Mouse (Mus musculus): ENCODE results near the gene Gprin1. TPM values are rescaled to one million over a fixed set of nuclear protein-coding genes. Genes with fewer than 3 reads are reported as not detected.
"Not testable (repeated sequence)": the region's sequence is repeated elsewhere in the genome, so short reads cannot be mapped to it uniquely, and the experiment has no call there.

The Gprin1 gene
- total and polyA plus RNA-seq, 2 experiments, result not detected

DNA sequence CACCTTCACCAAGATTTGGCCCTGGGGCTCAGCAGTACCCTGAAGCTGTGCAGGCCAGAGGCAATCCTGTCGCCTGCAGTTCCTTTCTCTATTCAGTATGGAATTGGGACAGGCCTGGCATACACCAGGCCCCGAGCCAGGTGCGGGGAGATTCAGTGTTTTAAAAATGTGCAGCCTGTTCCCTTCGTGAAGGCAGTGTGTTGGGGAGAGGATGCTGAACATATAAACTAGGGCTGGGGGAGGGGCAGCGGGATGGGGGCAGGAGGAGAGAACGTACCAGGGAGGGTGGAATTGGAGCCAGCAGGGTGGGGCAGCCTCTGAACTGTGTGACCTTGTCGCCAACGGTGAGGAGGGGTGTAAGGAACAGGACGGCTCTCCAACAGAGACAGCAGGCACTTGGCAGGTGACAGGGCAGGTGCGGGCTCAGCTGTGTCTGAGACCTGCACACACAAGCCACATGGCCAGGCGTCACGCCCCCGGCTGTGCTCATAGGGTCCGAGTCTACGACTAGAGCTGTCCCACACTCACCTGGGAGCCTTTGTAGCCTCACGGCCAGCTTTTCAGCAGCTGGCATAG is 44.4 kb upstream of the Gprin1 start:
- Histone ChIP-seq H3K27ac (replicated peaks; ENCODE audit: insufficient read depth, low read depth, low read length) (no peak overlapping the region), H3K79me2 (ENCODE audit: control insufficient read depth, insufficient read depth, low read length) (no peaks in the 10 kb centered on the region), H3K4me3 (ENCODE audit: insufficient read depth, low read depth, low read length) (no peak overlapping the region), H3K27me3 (ENCODE audit: control insufficient read depth, insufficient read depth, low read length) (0 out of 2 replicates have a peak, but pooled peaks cover 3% of the 10 kb centered on the region), H3K4me1 (ENCODE audit: control insufficient read depth, insufficient read depth, low read length) (peaks cover 4% of the 10 kb centered on the region; the same call in 1 of the 2 replicates), H3K36me3 (ENCODE audit: control insufficient read depth, insufficient read depth, low read length) (no peaks in the 10 kb centered on the region), H3K9ac (ENCODE audit: low read depth, low read length) (no peak overlapping the region)
- DNase-seq (ENCODE audit: extremely low read depth, low read depth, low spot score), result no peak
- TF ChIP-seq POLR2A (IDR thresholded peaks at IDR 0.05; ENCODE audit: extremely low read depth, insufficient read depth, low read length) (no peak), CTCF (IDR thresholded peaks at IDR 0.05; ENCODE audit: low read depth, low read length) (no peak)
- 84% methylated on average over 16 of the region's 16 CpGs for WGBS

DNA sequence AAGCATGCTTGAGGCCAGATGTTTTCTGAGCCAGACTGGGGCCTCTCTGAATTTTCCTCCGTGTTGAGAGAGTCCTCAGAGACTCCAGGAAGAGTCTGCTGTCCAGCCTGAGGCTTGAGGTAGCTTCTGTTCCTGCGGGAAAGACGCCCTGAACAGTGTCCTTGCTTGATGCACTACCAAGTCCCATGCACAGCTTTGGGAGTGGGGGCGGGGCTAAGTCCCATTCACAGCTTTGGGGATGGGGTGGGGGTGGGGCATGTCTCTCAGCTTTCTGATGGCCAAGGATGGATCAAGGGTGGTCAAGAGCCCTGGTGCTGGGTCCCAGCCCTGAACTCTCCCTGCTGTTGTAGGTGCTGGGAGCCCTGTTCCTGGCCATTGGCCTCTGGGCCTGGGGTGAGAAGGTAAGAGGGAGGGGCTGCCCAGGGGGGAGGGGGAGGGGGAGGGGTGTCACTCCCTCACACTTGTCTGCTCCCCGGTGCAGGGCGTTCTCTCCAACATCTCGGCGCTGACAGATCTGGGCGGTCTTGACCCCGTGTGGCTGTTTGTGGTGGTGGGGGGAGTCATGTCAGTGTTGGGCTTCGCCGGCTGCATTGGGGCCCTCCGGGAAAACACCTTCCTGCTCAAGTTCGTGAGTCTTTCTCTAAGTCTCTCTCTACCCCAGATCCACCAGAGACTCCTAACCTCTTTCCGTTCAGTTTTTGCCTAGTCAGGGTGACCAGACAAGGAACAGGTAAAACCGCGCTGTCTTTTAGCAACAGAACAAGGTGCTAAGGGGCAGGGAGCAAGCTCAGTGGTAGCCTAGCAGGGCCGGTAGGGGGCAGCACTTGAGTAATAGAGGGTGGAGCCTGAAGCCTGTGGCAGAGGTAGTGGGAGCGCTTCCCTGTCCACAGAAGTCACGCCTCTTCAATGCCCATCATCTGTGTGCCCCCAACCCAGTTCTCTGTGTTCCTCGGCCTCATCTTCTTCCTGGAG is 42.9 kb upstream of the Gprin1 start:
- H3K79me2 ChIP-seq (ENCODE audit: control insufficient read depth, insufficient read depth, low read length), result no peaks in the 10 kb centered on the region
- no peaks in the 10 kb centered on the region for H3K36me3 ChIP-seq (ENCODE audit: control insufficient read depth, insufficient read depth, low read length)
- DNase-seq (ENCODE audit: extremely low read depth, low read depth, low spot score), result no peak
- H3K27me3 ChIP-seq (ENCODE audit: control insufficient read depth, insufficient read depth, low read length), result 0 out of 2 replicates have a peak, but pooled peaks cover 3% of the 10 kb centered on the region
- TF ChIP-seq CTCF (IDR thresholded peaks at IDR 0.05; ENCODE audit: low read depth, low read length), result peak; percentile 37; the same call in 1 of the 2 replicates
- no peak for TF ChIP-seq POLR2A (IDR thresholded peaks at IDR 0.05; ENCODE audit: extremely low read depth, insufficient read depth, low read length)
- 40% methylated on average over 21 of the region's 21 CpGs for WGBS
- no peak overlapping the region for H3K27ac ChIP-seq (replicated peaks; ENCODE audit: insufficient read depth, low read depth, low read length)
- no peak overlapping the region for H3K4me3 ChIP-seq (ENCODE audit: insufficient read depth, low read depth, low read length)
- peaks cover 4% of the 10 kb centered on the region; the same call in 1 of the 2 replicates for H3K4me1 ChIP-seq (ENCODE audit: control insufficient read depth, insufficient read depth, low read length)
- H3K9ac ChIP-seq (ENCODE audit: low read depth, low read length), result no peak overlapping the region

GRCm38 (mm10) chr13:54789561-54790397 is 40.1 kb upstream of the Gprin1 start:
- no peaks in the 10 kb centered on the region for H3K79me2 ChIP-seq (ENCODE audit: control insufficient read depth, insufficient read depth, low read length)
- WGBS, result 3% methylated on average over 37 of the region's 38 CpGs
- H3K4me3 ChIP-seq (ENCODE audit: insufficient read depth, low read depth, low read length), result peak overlapping the region; percentile 61
- no peak overlapping the region for H3K27ac ChIP-seq (replicated peaks; ENCODE audit: insufficient read depth, low read depth, low read length)
- peak; percentile 3 for DNase-seq (ENCODE audit: extremely low read depth, low read depth, low spot score)
- peak overlapping the region; percentile 49 for H3K9ac ChIP-seq (ENCODE audit: low read depth, low read length)
- TF ChIP-seq POLR2A (IDR thresholded peaks at IDR 0.05; ENCODE audit: extremely low read depth, insufficient read depth, low read length) (no peak), CTCF (IDR thresholded peaks at IDR 0.05; ENCODE audit: low read depth, low read length) (no peak)
- peaks cover 4% of the 10 kb centered on the region; the same call in 1 of the 2 replicates for H3K4me1 ChIP-seq (ENCODE audit: control insufficient read depth, insufficient read depth, low read length)
- H3K27me3 ChIP-seq (ENCODE audit: control insufficient read depth, insufficient read depth, low read length), result 0 out of 2 replicates have a peak, but pooled peaks cover 3% of the 10 kb centered on the region
- no peaks in the 10 kb centered on the region for H3K36me3 ChIP-seq (ENCODE audit: control insufficient read depth, insufficient read depth, low read length)

DNA sequence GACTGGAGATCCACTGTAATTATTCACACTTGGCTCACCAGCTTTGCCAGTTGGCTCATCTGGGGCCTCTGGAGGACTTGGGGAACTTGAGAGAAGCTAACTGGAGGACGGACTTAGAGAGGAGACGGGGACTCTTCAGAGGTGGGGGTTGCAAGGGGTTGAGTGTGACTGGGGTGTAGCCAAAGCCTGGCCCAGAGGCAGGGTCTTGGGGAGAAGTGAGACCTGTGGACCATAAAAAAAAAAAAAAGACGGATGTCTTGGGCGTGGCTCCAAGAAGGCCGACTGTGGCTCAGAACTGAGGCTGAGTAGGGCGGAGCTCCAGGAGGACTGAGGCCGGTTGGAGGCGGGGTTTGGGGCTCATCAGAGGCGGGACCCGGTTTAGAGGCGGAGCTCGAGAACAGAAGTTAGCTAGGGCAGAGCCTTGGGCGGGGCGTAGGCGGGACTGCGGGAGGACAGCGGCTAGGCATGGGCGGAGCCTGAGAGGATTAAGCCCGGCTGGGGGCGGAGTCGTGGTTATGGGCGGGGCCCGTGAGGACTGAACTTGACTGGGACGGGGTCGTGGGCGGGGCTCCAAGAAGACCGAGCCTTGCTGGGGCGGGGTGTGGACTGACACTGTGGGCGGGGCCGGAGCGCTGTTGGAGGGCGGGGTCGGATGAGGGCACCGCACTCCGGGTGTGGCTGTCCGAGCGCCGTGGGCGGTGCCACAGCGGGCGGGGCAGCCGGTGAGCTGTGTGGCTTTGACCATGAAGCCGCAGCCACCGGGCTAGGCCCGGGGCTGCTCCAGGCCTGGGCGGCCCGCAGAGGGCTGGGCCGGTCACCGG is 39.3 kb upstream of the Gprin1 start, which contains the start of gene Tspan17:
TSS of gene Tspan17 (plus strand) at position 638 of the 821 bp plus-strand sequence.
- Histone ChIP-seq H3K27ac (replicated peaks; ENCODE audit: insufficient read depth, low read depth, low read length) (no peak within 1 kb of the TSS), H3K4me1 (ENCODE audit: control insufficient read depth, insufficient read depth, low read length) (peaks cover 4% of the 10 kb centered on the region; the same call in 1 of the 2 replicates), H3K79me2 (ENCODE audit: control insufficient read depth, insufficient read depth, low read length) (no peaks in the 10 kb centered on the region), H3K27me3 (ENCODE audit: control insufficient read depth, insufficient read depth, low read length) (0 out of 2 replicates have a peak, but pooled peaks cover 3% of the 10 kb centered on the region), H3K4me3 (ENCODE audit: insufficient read depth, low read depth, low read length) (peak within 1 kb of the TSS; percentile 61), H3K9ac (ENCODE audit: low read depth, low read length) (peak within 1 kb of the TSS; percentile 49), H3K36me3 (ENCODE audit: control insufficient read depth, insufficient read depth, low read length) (no peaks in the 10 kb centered on the region)
- 4% methylated on average over 48 of the region's 49 CpGs for WGBS
- TF ChIP-seq POLR2A (IDR thresholded peaks at IDR 0.05; ENCODE audit: extremely low read depth, insufficient read depth, low read length) (no peak), CTCF (IDR thresholded peaks at IDR 0.05; ENCODE audit: low read depth, low read length) (no peak)
- DNase-seq (ENCODE audit: extremely low read depth, low read depth, low spot score), result peak; percentile 82

DNA sequence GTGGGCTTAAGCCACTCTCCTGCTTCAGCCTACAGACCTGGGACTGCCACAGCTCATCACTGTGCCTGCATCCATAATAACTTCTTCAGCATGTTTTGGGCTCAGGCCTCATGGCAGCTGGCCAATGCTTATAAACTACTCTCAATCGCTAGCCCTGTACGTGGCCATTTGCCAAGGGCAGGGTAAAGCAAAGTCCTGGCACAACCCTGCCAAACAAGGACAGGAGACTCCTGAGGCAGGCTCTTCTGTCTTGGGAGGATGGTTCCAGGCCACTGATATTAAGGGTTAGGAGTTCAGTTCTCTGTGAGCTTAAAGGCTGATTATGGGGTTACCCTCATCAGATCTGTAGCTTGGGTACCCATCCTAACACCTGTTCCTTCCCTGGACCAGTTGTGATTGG is 37.9 kb upstream of the Gprin1 start:
- not testable (repeated sequence) for H3K4me1 ChIP-seq (ENCODE audit: control insufficient read depth, insufficient read depth, low read length); H3K9ac ChIP-seq (ENCODE audit: low read depth, low read length); H3K27ac ChIP-seq (replicated peaks; ENCODE audit: insufficient read depth, low read depth, low read length); H3K4me3 ChIP-seq (ENCODE audit: insufficient read depth, low read depth, low read length); H3K79me2 ChIP-seq (ENCODE audit: control insufficient read depth, insufficient read depth, low read length); H3K27me3 ChIP-seq (ENCODE audit: control insufficient read depth, insufficient read depth, low read length); H3K36me3 ChIP-seq (ENCODE audit: control insufficient read depth, insufficient read depth, low read length); DNase-seq (ENCODE audit: extremely low read depth, low read depth, low spot score)
- 10% methylated on average over 2 of the region's 2 CpGs for WGBS
